Mouse (Mus musculus) heart, postnatal 0 days (tissue): ENCODE measurements around the gene Stx5a. TPM values are rescaled to one million over a fixed set of nuclear protein-coding genes. Genes with fewer than 3 reads are reported as not detected.
"Not testable (repeated sequence)": the region's sequence is repeated elsewhere in the genome, so short reads cannot be mapped to it uniquely, and the experiment has no call there.

Experiments
- ATAC-seq: fragments of 200-750 bp; cut with Nextera tagmentation; 2 replicates; pipeline ENCODE4 v1.8.0; 2017; ENCODE audit warnings: low read depth, moderate number of reproducible peaks, moderate library complexity; ENCODE audit not compliant: insufficient read depth
- DNase-seq: peaks from one replicate; pipeline ENCODE4 v3.0.0-alpha.2; 2016; ENCODE audit warnings: low spot score
- H3K27ac ChIP-seq: fragments of 300-500 bp; sonication (generic); 2 replicates; pipeline ENCODE4 v1.5.1; 2014; ENCODE audit warnings: low read depth, mild to moderate bottlenecking
- H3K27me3 ChIP-seq: fragments of 300-500 bp; sonication (generic); 2 replicates; pipeline ENCODE4 v1.6.1; 2014; ENCODE audit warnings: low read length, mixed read lengths; ENCODE audit not compliant: control insufficient read depth, insufficient read depth
- H3K36me3 ChIP-seq: fragments of 300-500 bp; sonication (generic); replicated peaks from 2 replicates; pipeline ENCODE4 v1.6.1; 2014; ENCODE audit warnings: low read length, mixed read lengths; ENCODE audit not compliant: control insufficient read depth, insufficient read depth
- H3K4me1 ChIP-seq: fragments of 300-500 bp; sonication (generic); 2 replicates; pipeline ENCODE4 v1.6.1; 2014; ENCODE audit warnings: antibody characterized with exemption; ENCODE audit not compliant: control insufficient read depth, insufficient read depth
- H3K4me2 ChIP-seq: fragments of 300-500 bp; sonication (generic); 2 replicates; pipeline ENCODE4 v1.6.1; 2014; ENCODE audit warnings: low read depth, mild to moderate bottlenecking, low read length, moderate library complexity
- H3K4me3 ChIP-seq: fragments of 300-500 bp; sonication (generic); 2 replicates; pipeline ENCODE4 v1.5.1; 2014; ENCODE audit warnings: low read depth, low read length
- H3K9ac ChIP-seq: fragments of 300-500 bp; sonication (generic); replicated peaks from 2 replicates; pipeline ENCODE4 v1.6.1; 2014; ENCODE audit warnings: low read depth, low read length, mixed read lengths
- H3K9me3 ChIP-seq: fragments of 300-500 bp; sonication (generic); replicated peaks from 2 replicates; pipeline ENCODE4 v1.6.1; 2016; ENCODE audit warnings: low read length; ENCODE audit not compliant: control insufficient read depth
- CTCF ChIP-seq: IDR thresholded peaks from 2 replicates; pipeline ENCODE4 v1.5.1; 2016; ENCODE audit warnings: antibody characterized with exemption, control low read depth, low read depth
- EP300 ChIP-seq: IDR thresholded peaks from 2 replicates; pipeline ENCODE4 v1.6.1; 2016; ENCODE audit warnings: antibody characterized with exemption, low read depth
- WGBS: fragments of 180-500 bp; shearing (Covaris S2); extraction: QIAGEN DNeasy Blood & Tissue Kit; methylation state at CpG from one replicate; pipeline ENCODE4 v1.1.7; 2014; 5-methylcytosine and 5-hydroxymethylcytosine counted together
- polyA plus RNA-seq: library from polyadenylated mRNA; unstranded; fragments of >200 nt; fragmentation: Nextera tagmentation; extraction: Ambion mirVana; gene quantifications from 2 replicates; pipeline ENCODE4 v1.2.1, GENCODE M21; 2015
- total RNA-seq: library from RNA; depleted of rRNA; stranded (reverse); fragments of >200 nt; gene quantifications from 2 replicates; pipeline ENCODE4 v1.2.3, GENCODE M21; 2014; ENCODE audit warnings: low replicate concordance

Gene Stx5a
- total and polyA plus RNA-seq, 2 experiments from 2014 or later, result 57.0 to 105 TPM

GRCm38 (mm10) chr19:8716767-8717475 is 24.3 kb upstream of the Stx5a start:
- DNase-seq (no peak), ATAC-seq (no peak)
- Histone ChIP-seq H3K27ac (no peak overlapping the region), H3K4me2 (no peak overlapping the region), H3K9me3 (no peaks in the 10 kb centered on the region), H3K4me3 (no peak overlapping the region), H3K27me3 (no peaks in the 10 kb centered on the region), H3K4me1 (peaks cover 15% of the 10 kb centered on the region), H3K9ac (no peak overlapping the region), H3K36me3 (no peaks in the 10 kb centered on the region)
- 73% methylated on average over 8 of the region's 10 CpGs for WGBS
- TF ChIP-seq CTCF (no peak), EP300 (no peak)

GRCm38 (mm10) chr19:8718357-8718756 is 22.9 kb upstream of the Stx5a start:
- Histone ChIP-seq H3K36me3 (no peaks in the 10 kb centered on the region), H3K27ac (no peak overlapping the region), H3K4me1 (peaks cover 12% of the 10 kb centered on the region), H3K4me3 (no peak overlapping the region), H3K4me2 (no peak overlapping the region), H3K9ac (no peak overlapping the region), H3K27me3 (no peaks in the 10 kb centered on the region), H3K9me3 (no peaks in the 10 kb centered on the region)
- DNase-seq (peak; percentile 55), ATAC-seq (no peak)
- peak; percentile 81 for TF ChIP-seq CTCF
- TF ChIP-seq EP300, result no peak
- 76% methylated on average over 3 of the region's 3 CpGs for whole genome bisulfite sequencing

GRCm38 (mm10) chr19:8719037-8719436 is 22.2 kb upstream of the Stx5a start:
- H3K36me3 ChIP-seq, H3K9ac ChIP-seq, H3K4me2 ChIP-seq, H3K27ac ChIP-seq, DNase-seq, H3K4me3 ChIP-seq, ATAC-seq, H3K27me3 ChIP-seq, H3K9me3 ChIP-seq: not testable (repeated sequence)
- H3K4me1 ChIP-seq, result peaks cover 13% of the 10 kb centered on the region
- TF ChIP-seq CTCF, result peak; percentile 31

- no peak for TF ChIP-seq CTCF
- no peak for TF ChIP-seq EP300
These were observed 19.8 kb upstream of the Stx5a start for GRCm38 (mm10) chr19:8721378-8721777.

GRCm38 (mm10) chr19:8722021-8722420 is 19.2 kb upstream of the Stx5a start:
- H3K27ac ChIP-seq, result peak overlapping the region; percentile 96; the same call in 1 of the 2 replicates
- TF ChIP-seq EP300 (no peak), CTCF (no peak)

More at GRCm38 (mm10) chr19:8721378-8721777, 19.8 kb upstream of the Stx5a start:
- Histone ChIP-seq H3K4me2 (no peak overlapping the region), H3K27ac (no peak overlapping the region), H3K36me3 (peaks cover 23% of the 10 kb centered on the region), H3K9me3 (no peaks in the 10 kb centered on the region), H3K27me3 (no peaks in the 10 kb centered on the region), H3K4me3 (no peak overlapping the region), H3K9ac (no peak overlapping the region), H3K4me1 (peaks cover 22% of the 10 kb centered on the region)
- 68% methylated on average over 1 of the region's 1 CpGs for WGBS
- ATAC-seq, result no peak
- DNase-seq, result no peak

GRCm38 (mm10) chr19:8722559-8722906 is 18.7 kb upstream of the Stx5a start:
- peak overlapping the region; percentile 96 for H3K4me3 ChIP-seq
- no peak for ATAC-seq
- peak; percentile 66 for DNase-seq
- H3K4me1 ChIP-seq, result peaks cover 22% of the 10 kb centered on the region
- H3K27me3 ChIP-seq, result no peaks in the 10 kb centered on the region
- TF ChIP-seq EP300, result no peak
- TF ChIP-seq CTCF, result no peak
- peaks cover 30% of the 10 kb centered on the region for H3K36me3 ChIP-seq
- peak overlapping the region; percentile 82 for H3K4me2 ChIP-seq
- H3K9me3 ChIP-seq, result no peaks in the 10 kb centered on the region
- H3K27ac ChIP-seq, result peak overlapping the region; percentile 96
- under 1% methylated on average over 5 of the region's 5 CpGs for WGBS
- peak overlapping the region; percentile 83 for H3K9ac ChIP-seq

More at GRCm38 (mm10) chr19:8722021-8722420, 19.2 kb upstream of the Stx5a start:
- H3K9ac ChIP-seq, result peak overlapping the region; percentile 83
- peaks cover 22% of the 10 kb centered on the region for H3K4me1 ChIP-seq
- 58% methylated on average over 4 of the region's 4 CpGs for WGBS
- no peak for ATAC-seq
- H3K9me3 ChIP-seq, result no peaks in the 10 kb centered on the region
- peaks cover 30% of the 10 kb centered on the region for H3K36me3 ChIP-seq
- DNase-seq, result no peak
- peak overlapping the region; percentile 96 for H3K4me3 ChIP-seq
- H3K27me3 ChIP-seq, result no peaks in the 10 kb centered on the region
- peak overlapping the region; percentile 82 for H3K4me2 ChIP-seq
